Mouse (Mus musculus): ENCODE measurements around the gene Snx27.
A peak's percentile ranks its signal among the peaks of the same experiment; 100 is the strongest.

Gene Snx27

GRCm38 (mm10) chr3:94565557-94565956 lies 17.0 kb downstream of the Snx27 start:
- DNase-seq, result no peak

DNA sequence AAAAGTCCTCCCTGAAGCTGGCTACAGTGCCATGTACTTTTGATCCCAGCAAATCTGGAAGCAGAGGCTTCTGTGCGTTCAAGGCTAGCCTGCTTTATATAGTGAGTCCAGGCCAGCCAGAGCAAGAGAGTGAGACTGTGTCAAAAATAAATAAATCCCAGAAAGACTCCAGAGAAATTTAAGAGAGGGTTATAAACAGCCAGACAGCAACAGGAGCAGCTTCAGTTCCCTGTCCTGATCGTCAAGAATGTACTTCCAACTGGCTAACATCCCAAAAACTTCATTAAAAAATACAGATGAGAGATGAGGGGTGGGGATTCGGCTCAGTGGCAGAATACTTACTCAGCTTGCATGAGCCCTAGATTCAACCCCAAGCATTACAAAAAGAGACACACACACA lies 17.4 kb downstream of the Snx27 start:
- DNase-seq, result no peak

DNA sequence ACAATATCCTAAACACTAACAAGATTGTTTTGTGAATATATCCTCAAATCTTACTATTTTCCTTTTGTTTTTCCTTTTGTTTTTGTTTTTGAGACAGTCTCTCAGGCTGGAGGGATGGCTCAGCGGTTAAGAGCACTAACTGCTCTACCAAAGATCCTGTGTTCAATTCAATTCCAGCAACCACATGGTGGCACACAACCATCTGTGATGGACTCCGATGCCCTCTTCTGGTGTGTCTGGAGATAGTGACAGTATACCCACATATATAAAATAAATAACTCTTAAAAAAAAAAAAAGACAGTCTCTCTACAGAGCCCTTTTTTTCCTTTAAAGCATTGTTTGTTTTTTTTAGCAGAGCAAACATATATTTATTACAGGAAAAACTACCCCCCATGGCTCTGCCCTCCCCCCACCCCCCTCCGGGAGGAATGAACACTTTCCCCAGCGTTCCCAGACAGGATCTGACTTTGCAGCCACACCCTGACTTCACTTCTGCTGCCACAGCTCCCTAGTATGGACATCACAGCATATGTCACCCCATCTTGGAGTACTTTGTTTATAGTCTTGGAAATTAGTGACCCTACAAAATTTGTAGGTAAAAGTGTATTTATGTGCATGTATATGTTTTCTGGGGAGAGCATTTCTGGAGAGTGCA lies 18.0 kb downstream of the Snx27 start:
- no peak for DNase-seq

DNA sequence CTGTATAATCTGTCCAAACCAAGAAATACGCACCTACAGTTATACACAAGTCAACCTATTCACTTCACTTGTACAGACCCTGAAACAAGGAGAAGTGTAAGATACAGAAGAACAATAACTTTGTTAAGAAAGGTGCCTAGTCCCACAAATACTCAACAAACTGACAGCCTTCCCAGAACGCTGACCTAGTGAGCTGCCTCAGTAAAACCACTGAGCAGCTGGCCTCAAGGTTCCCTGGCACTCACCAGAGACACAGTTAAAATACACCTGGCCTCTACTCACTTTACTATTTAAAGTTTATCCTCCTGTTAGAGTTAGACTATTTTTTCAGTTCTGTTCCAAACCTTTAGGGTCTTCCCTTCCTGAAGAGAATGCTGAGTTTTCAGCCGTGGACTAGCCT lies 19.4 kb downstream of the Snx27 start:
- DNase-seq, result no peak

DNA sequence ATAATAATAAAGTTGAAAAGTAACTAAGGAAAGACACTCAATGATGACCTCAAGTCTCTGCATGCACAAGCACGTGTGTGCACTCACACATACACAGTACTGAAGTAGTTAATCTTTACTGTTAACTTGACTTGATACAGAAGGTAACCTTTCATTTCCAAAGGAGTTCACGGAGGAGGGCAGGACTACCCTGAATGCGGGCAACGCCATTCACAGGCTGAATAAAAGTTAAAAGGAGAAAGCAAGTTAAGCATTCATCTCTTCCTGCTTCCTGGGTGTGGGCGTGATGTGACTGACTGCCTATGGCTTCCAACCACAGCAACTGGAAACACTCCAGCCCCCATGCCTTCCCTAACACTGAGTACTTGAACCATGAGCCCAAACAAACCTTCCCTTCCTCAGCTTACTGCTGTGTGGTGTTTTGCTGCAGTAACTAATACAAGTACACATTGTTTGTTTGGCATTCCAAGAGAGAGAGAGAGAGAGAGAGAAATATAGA lies 22.5 kb downstream of the Snx27 start:
- peak in 1 of 2 experiments; percentile 17 for DNase-seq

DNA sequence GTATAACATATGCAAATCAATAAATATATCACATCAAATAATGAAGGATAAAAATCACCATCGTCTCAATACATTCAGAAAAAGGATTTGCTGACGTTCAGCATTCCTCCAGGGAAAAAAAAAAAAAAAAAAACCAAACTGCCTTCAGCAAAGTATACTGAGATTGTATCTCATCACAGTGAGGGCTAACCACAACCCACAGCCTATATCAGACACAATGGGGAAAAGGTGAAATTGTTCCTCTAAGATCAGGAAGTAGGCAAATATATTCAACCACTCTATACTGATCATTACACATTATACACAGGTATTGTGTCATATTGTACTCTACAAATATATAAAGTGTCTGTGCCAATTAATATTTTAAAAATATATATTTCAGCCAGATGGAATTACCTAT lies 33.5 kb downstream of the Snx27 start:
- no peak for DNase-seq

GRCm38 (mm10) chr3:94537187-94537586 lies 45.3 kb downstream of the Snx27 start:
- no peak for DNase-seq

GRCm38 (mm10) chr3:94533968-94534367 lies 48.5 kb downstream of the Snx27 start:
- DNase-seq, result peak; percentile 37 to 56

DNA sequence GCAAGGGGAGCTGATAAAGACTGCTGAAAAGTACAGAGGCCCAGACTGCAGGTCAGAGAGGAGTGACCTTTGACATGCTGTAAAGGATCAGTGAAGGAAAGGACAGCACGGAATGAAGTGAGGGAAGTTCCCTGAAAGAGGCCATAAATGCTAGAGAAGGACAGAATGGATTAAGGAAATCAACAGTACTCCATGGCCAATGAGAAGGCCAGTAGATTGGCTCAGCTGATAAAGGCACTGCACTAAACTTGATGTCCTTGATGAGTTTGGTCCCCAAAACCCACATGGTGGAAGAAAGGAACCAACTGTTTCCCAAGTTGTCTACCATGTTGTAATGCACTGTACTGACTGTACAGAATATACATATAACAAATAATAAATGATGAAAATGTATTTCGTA lies 55.8 kb downstream of the Snx27 start:
- DNase-seq, result no peak

- DNase-seq, result peak in 1 of 2 experiments; percentile 20
Measured at GRCm38 (mm10) chr3:94506664-94507063, 75.9 kb downstream of the Snx27 start.

DNA sequence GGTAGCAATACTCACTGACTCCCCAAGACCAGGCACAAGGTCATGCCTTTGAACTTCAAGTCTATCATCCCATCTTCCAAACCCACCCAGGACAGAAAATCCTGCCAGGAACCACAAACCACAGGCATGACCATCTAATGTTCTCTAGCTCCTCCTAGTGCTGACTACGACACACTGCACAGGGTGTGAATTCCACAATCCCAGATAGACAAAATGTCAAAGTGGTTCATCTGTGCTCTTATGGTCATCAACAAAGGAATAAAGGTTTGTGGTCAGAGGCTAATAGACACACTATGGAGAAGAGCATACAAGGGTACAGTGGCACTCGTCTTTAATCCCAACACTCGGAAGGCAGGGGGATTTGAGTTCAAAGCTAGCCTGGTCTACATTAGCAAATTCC lies 80.3 kb downstream of the Snx27 start:
- peak; percentile 36 to 46 for DNase-seq

GRCm38 (mm10) chr3:94497162-94497561 lies 85.4 kb downstream of the Snx27 start:
- no peak for DNase-seq

DNA sequence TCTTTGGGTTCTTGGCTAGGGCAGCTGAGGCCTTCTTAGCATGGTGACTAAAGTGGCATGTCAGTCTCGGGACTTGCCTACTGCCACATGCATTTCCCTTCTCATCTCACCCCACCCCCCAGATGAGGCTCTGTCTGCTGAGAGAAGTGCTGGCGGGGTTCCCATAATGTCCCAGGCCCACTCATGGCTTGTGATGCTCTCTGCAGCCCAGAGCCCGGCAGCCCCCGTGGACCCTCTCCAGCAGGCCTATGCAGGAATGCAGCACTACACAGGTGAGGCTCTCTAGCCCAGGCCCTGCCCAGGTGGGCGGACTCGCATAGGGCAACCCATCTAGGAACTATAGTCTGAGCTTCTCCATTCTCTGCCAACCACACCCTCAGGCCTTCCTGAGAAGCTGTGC lies 94.9 kb downstream of the Snx27 start:
- no peak for DNase-seq

- DNase-seq, result no peak
Measured at GRCm38 (mm10) chr3:94485922-94486321, 96.6 kb downstream of the Snx27 start.

DNA sequence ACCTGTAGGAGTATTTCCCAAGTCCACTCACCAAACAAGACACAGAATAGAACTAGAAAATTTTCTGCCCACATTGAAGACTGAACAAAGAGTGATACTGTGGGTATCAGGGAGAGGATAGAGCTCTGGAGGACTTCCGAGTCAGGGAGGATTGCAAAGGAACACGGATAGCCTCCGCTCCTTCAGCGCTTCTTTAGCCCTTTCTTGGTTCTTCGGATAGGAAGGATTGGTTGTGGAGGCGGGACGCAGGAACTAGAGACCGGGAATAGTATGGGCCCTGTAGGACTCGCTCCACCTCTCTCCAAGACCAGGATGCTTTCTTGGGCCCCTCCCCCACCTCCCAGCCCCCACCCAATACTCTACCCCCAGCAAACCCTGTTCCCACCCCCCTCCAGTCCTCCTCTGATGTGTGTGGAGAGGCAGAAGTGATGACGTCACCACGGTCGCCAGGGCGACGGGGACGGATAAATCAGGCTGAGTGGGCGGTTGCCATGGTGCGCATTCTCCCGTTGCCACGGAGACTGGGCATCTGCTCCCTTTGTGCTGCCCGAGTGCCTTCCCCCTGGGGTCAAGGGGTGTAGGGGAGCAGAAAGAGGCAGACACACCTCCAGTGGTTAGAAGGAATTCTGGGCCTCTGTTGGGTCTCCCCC lies 98.6 kb downstream of the Snx27 start:
- peak; percentile 56 to 57 for DNase-seq

DNA sequence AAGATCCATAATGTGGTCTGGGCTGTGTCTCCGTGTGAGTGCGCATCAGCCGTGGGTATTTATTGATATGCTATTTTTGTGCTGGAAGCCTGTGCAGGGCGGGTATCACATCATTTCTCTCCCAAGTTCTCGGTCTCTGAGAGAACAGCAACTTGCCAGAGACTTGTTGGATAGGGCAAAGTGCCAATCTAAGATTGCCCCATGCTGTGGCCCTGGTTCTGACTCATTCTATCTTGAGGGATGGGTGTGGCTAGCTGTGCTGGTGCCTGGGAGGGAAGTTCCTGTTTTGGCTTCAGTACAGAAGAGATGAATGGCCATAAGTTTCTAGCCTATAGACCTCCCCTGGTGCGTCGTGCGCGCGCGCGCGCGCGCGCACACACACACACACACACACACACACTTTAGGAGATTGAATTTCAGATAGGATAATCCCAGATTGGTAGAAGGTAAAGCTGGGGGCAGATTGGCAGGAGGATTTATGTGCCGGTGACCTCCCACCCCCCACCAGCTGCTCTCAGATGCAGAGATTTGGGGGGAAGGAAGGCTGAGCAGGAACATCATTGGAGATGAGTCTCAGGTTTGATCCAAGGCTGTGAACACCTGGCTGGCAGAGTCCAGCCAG lies 99.6 kb downstream of the Snx27 start:
- no peak for DNase-seq

- no peak for DNase-seq
Measured at GRCm38 (mm10) chr3:94481429-94481828, 101.1 kb downstream of the Snx27 start.

GRCm38 (mm10) chr3:94480291-94480884 lies 102.1 kb downstream of the Snx27 start, which contains the start of gene Riiad1:
Riiad1 (minus strand) TSS chr3:94480341.
- peak in 1 of 2 experiments; percentile 36 for DNase-seq

- peak; percentile 70 to 73 for DNase-seq
Measured at GRCm38 (mm10) chr3:94479564-94479963, 103.0 kb downstream of the Snx27 start.

- DNase-seq, result no peak
Measured at GRCm38 (mm10) chr3:94478591-94479169, 103.8 kb downstream of the Snx27 start.

GRCm38 (mm10) chr3:94477981-94478422 lies 104.5 kb downstream of the Snx27 start, which contains the start of gene Celf3:
Celf3 (plus strand) TSS chr3:94478295.
- peak; percentile 55 to 62 for DNase-seq

- no peak for DNase-seq
Measured at GRCm38 (mm10) chr3:94477444-94477843, 105.1 kb downstream of the Snx27 start.
